Mouse (Mus musculus): ENCODE data around the gene Ggt6.

The Ggt6 gene

DNA sequence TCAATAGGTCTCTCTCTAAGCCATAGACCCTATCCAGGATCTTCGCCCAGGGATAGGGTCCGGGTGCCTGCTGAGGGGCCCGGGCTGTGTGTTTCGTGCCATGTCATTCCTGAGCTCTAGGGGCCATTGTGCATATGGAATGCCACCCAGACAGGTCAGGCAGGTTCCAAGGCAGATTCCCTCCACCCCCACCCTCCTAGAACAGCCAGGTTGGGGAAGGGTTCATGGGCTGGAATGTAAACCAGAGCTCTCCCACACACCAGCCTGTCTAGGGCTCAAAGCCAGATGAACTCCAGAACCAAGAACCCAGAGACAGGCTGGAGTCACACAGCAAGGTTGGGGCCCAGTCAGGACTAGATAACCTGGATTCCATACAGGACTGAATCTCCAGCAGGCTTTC, 38.2 kb downstream of the Ggt6 start:
- no peak for DNase-seq (ENCODE audit: inconsistent ontology term)

DNA sequence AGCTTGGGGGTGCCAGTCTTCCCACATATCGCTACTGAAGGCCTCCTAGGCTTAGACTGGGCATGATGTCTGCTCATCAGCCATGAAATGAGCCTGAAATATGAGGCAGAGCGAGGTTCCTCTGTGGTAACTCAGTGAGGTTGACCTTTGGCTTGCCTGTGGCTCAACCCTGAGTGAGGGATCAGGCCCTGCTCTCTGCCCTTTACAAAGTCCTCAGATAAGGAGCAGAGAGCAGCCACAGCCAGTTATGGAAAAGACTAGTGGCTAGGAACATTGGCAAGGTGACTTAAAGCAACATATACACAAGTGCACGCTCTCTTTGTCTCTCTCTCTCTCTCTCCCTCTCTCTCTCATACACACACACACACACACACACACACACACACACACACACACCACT, 39.6 kb downstream of the Ggt6 start:
- DNase-seq (ENCODE audit: inconsistent ontology term) = no peak

DNA sequence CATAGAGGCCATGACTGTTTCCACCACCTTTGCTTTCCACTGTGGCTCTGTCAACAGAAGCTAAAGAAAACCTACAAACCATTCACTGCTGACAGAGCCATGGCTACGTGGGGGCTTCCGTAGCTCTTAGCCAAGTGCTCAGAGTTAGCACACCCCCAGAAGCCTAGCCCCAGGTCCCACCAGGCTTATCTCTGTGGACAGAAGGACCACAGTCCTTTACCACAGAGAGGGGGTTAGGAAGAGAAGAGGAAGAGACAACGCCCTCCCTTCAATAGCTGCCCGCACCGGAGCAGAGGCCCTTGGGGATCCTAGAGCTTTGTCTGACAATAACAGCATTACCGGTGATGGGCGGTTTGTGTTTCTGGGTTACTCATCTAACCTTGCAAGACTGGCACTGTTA, 40.1 kb downstream of the Ggt6 start:
- no peak for DNase-seq (ENCODE audit: inconsistent ontology term)

DNA sequence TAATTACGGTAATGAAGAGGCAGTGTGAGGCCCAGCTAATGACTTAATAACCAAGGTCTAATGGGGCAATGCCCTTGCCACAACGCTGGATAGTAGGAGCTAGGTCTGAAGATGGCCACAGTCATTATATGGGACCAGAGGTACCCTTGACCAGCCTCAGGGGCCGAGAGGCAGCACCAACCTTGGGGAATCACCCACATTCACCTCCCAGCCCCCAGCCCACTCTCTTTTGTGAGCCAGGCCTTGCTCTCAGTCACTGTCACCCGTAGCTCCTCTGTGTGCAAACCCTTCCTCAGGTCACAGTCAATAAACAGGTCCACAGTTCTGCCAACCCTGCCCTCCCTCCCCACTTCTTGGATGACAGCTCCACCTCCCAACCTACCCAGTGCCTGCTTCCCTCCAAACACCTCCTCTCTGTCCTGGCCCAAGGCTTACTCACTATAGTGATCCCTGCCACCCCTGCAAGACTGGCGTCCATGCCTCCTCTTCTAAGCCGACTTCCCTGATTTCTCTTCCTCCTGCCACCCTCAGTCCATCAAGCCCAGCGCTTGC, 40.8 kb downstream of the Ggt6 start:
- no peak for DNase-seq (ENCODE audit: inconsistent ontology term)

DNA sequence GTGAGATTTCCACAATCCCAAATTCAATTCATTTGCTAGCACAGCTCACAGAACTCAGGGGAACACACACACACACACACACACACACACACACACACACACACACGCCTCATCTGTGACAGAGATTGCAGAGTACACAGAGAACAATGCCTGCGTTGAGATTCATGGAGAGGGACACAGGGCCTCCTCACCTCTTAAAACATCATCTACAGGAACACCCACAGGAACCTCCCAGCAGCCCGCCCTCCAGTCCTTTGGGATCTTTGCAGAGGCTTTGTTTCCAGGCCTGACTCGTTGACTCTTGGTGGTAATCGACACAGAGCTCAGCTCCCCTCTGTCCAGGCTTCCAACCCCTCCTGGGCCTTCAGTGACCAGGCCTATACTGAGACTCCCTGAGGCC, 41.9 kb downstream of the Ggt6 start:
- DNase-seq (ENCODE audit: inconsistent ontology term) = peak; percentile 34

DNA sequence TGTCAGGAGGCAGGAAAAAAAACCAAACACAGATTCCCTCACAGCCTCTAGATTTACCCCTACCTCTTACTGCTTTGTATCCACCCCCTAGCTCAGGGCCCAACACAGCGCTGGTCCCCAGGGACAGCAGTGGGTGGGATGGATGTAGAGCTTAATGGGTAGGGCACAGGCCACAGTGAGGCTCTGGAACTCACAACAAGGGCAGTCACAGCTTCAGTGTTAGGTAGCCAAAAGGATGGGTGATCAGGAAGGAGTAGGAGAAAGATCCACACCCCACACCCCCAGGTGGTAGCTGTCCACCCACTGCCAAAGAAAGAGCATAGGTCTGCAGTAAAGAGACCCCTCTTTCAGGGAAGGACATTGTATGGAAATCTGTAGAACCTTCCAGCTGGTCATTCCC, 42.3 kb downstream of the Ggt6 start:
- no peak for DNase-seq (ENCODE audit: inconsistent ontology term)

DNA sequence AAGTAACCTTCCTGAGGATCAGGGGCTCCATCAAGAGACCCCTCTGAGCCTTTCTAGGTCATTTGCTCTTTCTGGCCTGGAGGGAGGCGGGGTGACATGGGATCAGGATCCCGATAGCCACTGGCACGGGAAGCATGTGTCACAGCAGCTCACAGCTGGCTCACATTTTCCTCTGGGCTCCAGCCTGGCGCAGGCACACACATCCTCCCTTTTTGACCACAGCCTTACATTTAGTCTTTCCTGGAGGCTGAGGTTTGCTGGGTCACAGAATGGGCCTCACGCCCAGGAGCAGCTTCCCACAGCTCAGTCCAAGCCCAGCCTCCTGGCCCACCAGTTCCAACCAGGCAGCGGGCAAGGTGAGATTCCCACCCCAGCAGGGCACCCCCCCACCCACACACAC, 42.9 kb downstream of the Ggt6 start:
- no peak for DNase-seq (ENCODE audit: inconsistent ontology term)

DNA sequence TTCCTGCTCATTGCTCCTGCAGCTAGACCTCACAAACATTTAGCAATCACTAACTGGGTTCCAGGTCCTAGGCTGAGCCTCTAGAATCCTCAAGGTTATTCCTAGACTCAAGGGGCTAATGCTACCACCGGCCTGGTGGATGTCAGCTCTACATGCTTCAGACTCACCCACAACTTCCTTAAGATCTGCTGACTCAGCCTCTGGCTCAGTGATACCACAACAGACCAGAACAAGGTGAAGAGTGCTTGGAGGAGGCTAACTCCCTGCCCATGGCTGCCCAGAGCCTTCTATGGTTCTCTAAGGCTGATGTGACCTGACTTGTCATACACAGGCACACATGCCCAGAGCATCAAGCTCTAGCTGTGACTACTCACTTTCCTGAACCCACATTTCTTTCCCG, 44.2 kb downstream of the Ggt6 start:
- no peak for DNase-seq (ENCODE audit: inconsistent ontology term)

DNA sequence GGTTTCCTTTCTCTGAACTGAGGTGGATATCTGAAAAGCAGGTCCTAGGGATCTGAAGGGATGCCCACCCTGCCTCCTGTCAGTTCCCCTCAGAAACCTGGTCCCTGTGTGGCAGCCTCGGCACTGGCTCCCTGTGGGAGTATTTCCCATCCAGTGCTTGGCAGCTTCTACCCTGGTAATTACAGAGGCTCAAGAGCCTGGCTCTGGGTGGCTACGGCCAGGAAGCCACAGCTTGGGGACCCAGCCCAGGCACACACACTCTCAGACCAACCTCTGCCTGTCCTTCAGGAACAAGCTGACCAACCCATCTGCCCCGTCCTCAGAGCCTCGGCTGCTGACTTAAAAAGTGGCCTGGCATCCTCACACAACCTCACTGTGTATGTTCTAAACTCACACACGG, 46.0 kb downstream of the Ggt6 start:
- DNase-seq (ENCODE audit: inconsistent ontology term) = no peak

DNA sequence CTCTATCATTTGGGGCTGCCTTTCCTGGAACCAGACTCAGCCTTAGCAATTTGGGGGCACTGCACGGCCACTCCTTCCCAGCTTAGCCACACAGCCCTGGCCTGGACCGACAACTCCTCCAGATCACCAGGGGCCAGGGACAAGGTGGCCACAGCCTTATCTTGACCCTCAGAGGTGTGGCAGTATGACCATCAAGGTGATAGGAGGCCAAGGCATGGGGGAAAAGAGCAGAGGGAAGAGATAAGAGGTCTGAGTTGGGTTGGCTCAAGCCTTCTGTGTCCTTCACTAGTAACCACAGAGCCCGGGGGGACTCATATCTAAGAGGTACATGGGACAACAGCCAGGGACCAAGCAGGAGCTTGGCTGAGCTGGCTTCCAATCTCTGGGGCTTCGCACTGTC, 46.6 kb downstream of the Ggt6 start:
- no peak for DNase-seq (ENCODE audit: inconsistent ontology term)

DNA sequence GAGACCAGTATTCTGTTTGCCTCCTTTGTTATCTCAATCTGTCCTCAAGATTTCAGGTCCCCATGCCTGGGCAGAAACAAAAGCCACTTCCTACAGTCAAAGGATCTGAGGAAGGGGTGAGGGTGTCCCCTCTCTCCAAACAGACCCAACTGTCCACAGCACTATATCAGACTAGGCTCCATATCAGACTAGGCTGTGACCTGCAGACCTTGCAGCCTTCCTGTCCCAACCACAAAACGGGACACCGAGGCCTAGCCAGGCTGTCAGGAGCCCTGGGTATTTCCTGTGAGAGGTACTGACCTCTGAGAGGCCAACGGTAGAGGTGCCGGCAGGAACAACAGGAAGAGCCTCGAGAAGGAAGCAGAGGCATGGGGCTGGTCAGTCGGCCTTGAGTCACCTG, 49.2 kb downstream of the Ggt6 start:
- no peak for DNase-seq (ENCODE audit: inconsistent ontology term)

DNA sequence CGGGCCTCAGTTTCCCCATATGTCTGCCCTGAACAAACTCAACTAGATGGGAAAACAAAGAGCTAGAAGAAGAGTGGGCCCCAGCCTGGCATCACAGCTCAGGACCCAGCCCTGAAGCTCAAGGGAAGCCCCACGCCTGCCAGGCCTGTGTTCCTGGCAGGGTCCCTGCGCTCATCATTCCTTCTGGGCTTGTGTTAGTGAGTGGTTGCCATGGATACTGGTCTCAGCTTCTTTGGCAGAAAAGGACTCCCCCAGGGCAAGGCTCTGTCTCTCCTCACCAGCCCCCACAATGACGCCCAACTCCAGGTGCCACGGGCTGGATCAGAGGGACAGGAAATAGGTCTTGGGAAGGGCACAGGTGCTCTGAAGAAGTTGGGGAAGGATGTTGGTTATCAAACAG, 49.8 kb downstream of the Ggt6 start:
- no peak for DNase-seq (ENCODE audit: inconsistent ontology term)

DNA sequence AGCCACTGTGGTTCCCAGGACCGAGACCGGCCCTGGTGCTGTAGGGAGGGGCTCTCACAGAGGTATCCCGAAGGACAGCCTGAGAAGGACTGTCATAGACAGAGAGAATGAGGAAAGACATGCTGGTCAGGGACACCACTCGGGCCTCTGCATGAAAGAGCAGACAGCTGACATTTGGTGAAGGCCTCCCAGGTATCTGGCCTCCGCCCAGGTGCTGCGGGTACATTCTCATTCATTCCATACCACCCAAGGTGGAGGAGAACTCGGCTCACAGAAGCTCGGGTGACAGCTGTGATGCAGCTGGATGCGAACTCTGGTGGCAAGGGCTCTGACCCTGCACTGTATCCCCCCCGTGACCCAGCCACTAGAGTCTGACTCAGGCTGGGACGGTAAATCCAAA, 50.6 kb downstream of the Ggt6 start:
- no peak for DNase-seq (ENCODE audit: inconsistent ontology term)

DNA sequence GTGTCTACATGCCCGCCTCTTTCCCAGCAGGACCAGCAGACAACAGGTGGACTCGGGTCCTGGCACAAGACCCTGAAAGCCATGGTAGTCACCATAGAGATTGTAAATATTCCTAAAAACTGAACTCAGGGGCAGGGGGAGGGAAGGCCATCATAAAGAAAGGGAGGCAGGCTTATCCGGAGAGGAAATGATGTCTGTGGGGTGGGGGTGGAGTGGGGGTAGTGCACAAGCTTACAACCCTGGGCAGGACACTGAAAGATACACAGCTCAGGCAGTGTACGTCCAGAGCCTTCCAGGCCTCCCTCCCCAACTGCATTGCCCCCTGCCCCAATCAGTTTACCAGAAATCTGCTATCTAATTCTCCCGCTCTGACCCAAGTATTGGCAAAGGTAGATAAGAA, 51.8 kb downstream of the Ggt6 start:
- no peak for DNase-seq (ENCODE audit: inconsistent ontology term)

DNA sequence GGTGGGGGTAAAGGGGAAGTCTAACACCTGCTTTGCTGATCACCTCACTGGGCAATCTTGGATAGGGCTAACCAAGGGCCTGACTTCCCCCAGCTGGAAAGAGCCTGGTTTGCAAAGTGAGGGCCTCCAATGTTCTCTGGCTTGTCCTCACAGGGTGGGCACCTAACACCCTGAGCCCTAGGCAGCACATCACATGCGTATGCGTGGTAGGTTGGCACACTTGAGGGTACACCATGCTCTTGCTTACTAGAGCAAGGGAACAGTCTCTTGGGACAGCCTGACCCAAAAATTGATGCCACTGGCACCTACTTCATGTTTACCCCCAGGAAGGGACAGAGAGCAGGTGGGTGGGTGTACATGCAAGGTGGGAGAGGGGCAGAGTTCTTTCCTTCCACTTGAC, 52.4 kb downstream of the Ggt6 start:
- no peak for DNase-seq (ENCODE audit: inconsistent ontology term)

Measured in Muller cell, postnatal 12 days (primary cell).